In genomic region chr2:165831637-165832289, GRCm38 (mm10) we compare ENCODE assay signal across 14 mouse cellular contexts.
A peak's percentile ranks its signal among the peaks of the same experiment; 100 is the strongest.
DNase-seq lines count a peak whose midpoint lies in the region; ATAC-seq lines count a peak whose summit lies in the region.
"Had no signal": no experiment of that assay in that cellular context is flagged by ENCODE, and none has a peak within 500 bp of the region (broad histone marks: within the 10 kb centered on the region; RNA-seq: fewer than 3 reads in every experiment).

No protein-coding gene starts in this region.

- ATAC-seq in midbrain, embryonic 16.5 days, result no peak
- no peak for ATAC-seq in midbrain, embryonic 14.5 days (ENCODE audit: low FRiP score, low TSS enrichment)
- ATAC-seq in kidney, embryonic 15.5 days (replicated peaks; ENCODE audit: low FRiP score), result 0 out of 2 replicates have a peak, but pooled peaks have one; percentile 17
- ATAC-seq: inflammation-experienced regulatory T-cells, adult 6 months had no signal

- no peak overlapping the region for H3K9ac ChIP-seq in midbrain, embryonic 16.5 days (ENCODE audit: low read depth, low read length)
- H3K9ac ChIP-seq in midbrain, embryonic 14.5 days (replicated peaks; ENCODE audit: low read length), result no peak overlapping the region
- H3K9ac ChIP-seq in kidney, embryonic 15.5 days, result no peak overlapping the region
- H3K9ac ChIP-seq: liver, embryonic 13.5 days had no signal

- H3K9me3 ChIP-seq in heart, embryonic 10.5 days, result no peaks in the 10 kb centered on the region
- H3K9me3 ChIP-seq in midbrain, embryonic 16.5 days (replicated peaks; ENCODE audit: control insufficient read depth, low read length, poor library complexity, severe bottlenecking), result no peaks in the 10 kb centered on the region
- H3K9me3 ChIP-seq in midbrain, embryonic 14.5 days (ENCODE audit: control insufficient read depth, low read length), result no peaks in the 10 kb centered on the region
- no peaks in the 10 kb centered on the region for H3K9me3 ChIP-seq in kidney, embryonic 15.5 days (replicated peaks)
- H3K9me3 ChIP-seq: liver, embryonic 13.5 days had no signal

- no peak overlapping the region for H3K4me2 ChIP-seq in midbrain, embryonic 16.5 days (ENCODE audit: low read length)
- no peak overlapping the region for H3K4me2 ChIP-seq in midbrain, embryonic 14.5 days (ENCODE audit: low read length)
- no peak overlapping the region for H3K4me2 ChIP-seq in kidney, embryonic 15.5 days
- H3K4me2 ChIP-seq: liver, embryonic 13.5 days had no signal

- peaks cover 28% of the 10 kb centered on the region for H3K4me1 ChIP-seq in heart, embryonic 10.5 days
- H3K4me1 ChIP-seq in midbrain, embryonic 16.5 days (ENCODE audit: control insufficient read depth, insufficient read depth, low read length), result no peaks in the 10 kb centered on the region
- H3K4me1 ChIP-seq in midbrain, embryonic 14.5 days (ENCODE audit: control insufficient read depth, insufficient read depth, low read length), result no peaks in the 10 kb centered on the region
- H3K4me1 ChIP-seq in kidney, embryonic 15.5 days, result peaks cover 41% of the 10 kb centered on the region
- H3K4me1 ChIP-seq: liver, embryonic 13.5 days had no signal

- WGBS in heart, embryonic 10.5 days, result 65% methylated on average over 8 of the region's 8 CpGs
- 77% methylated on average over 8 of the region's 8 CpGs for WGBS in midbrain, embryonic 16.5 days
- WGBS in midbrain, embryonic 14.5 days, result 80% methylated on average over 8 of the region's 8 CpGs
- 62% methylated on average over 8 of the region's 8 CpGs for WGBS in kidney, embryonic 15.5 days

- peak overlapping the region; percentile 64 for H3K27ac ChIP-seq in heart, embryonic 10.5 days
- H3K27ac ChIP-seq in midbrain, embryonic 16.5 days (ENCODE audit: low read length), result 0 out of 2 replicates have a peak overlapping the region, but pooled peaks have one; percentile 37
- no peak overlapping the region for H3K27ac ChIP-seq in midbrain, embryonic 14.5 days (replicated peaks; ENCODE audit: low read depth, low read length)
- H3K27ac ChIP-seq in kidney, embryonic 15.5 days, result peak overlapping the region; percentile 68
- H3K27ac ChIP-seq: liver, embryonic 13.5 days had no signal

- peaks cover 95% of the 10 kb centered on the region for H3K36me3 ChIP-seq in heart, embryonic 10.5 days
- H3K36me3 ChIP-seq in midbrain, embryonic 16.5 days (ENCODE audit: control insufficient read depth, insufficient read depth, low read length), result peaks cover 42% of the 10 kb centered on the region
- H3K36me3 ChIP-seq in midbrain, embryonic 14.5 days (ENCODE audit: control insufficient read depth, insufficient read depth, low read length), result peaks cover 83% of the 10 kb centered on the region
- H3K36me3 ChIP-seq in kidney, embryonic 15.5 days, result peaks cover 96% of the 10 kb centered on the region

- H3K4me3 ChIP-seq in heart, embryonic 10.5 days, result no peak overlapping the region
- H3K4me3 ChIP-seq in midbrain, embryonic 16.5 days (ENCODE audit: low read depth, low read length), result no peak overlapping the region
- no peak overlapping the region for H3K4me3 ChIP-seq in midbrain, embryonic 14.5 days (replicated peaks; ENCODE audit: low read depth, low read length)
- H3K4me3 ChIP-seq in kidney, embryonic 15.5 days (replicated peaks), result no peak overlapping the region
- H3K4me3 ChIP-seq: erythroblast, embryonic 14.5 days; liver, embryonic 13.5 days; myocyte had no signal

- DNase-seq in heart, embryonic 10.5 days (ENCODE audit: low spot score), result no peak
- DNase-seq in heart, adult 18-20 months, result no peak
- DNase-seq in midbrain, embryonic 14.5 days, result no peak
- peak; percentile 64 for DNase-seq in yolk sac, embryonic 10.5 days (ENCODE audit: low spot score)
- DNase-seq in right cerebral cortex, postnatal 4 days, result no peak
- no peak for DNase-seq in c-Kit-positive CD71-positive TER-119-positive erythroid progenitor cells, embryonic 14.5 days (ENCODE audit: low spot score)
- DNase-seq: adrenal gland, postnatal 36 days; liver, embryonic 13.5 days; right cerebral cortex, postnatal 25 days had no signal

- H3K27me3 ChIP-seq in heart, embryonic 10.5 days (ENCODE audit: insufficient read depth, poor library complexity, severe bottlenecking), result no peaks in the 10 kb centered on the region
- H3K27me3 ChIP-seq in midbrain, embryonic 16.5 days (ENCODE audit: control insufficient read depth, insufficient read depth, low read depth, low read length), result no peaks in the 10 kb centered on the region
- no peaks in the 10 kb centered on the region for H3K27me3 ChIP-seq in midbrain, embryonic 14.5 days (ENCODE audit: control insufficient read depth, insufficient read depth, low read length)
- no peaks in the 10 kb centered on the region for H3K27me3 ChIP-seq in kidney, embryonic 15.5 days
- H3K27me3 ChIP-seq: liver, embryonic 13.5 days had no signal
